Mouse (Mus musculus) liver, postnatal 0 days (tissue): ENCODE measurements around the gene Smarca4. TPM values are rescaled to one million over a fixed set of nuclear protein-coding genes. Genes with fewer than 3 reads are reported as not detected.

Source experiments
- ATAC-seq: fragments of 200-750 bp; cut with Nextera tagmentation; 2 replicates; pipeline ENCODE4 v1.8.0; 2017; ENCODE audit warnings: mild to moderate bottlenecking, moderate library complexity
- DNase-seq: peaks from one replicate; pipeline ENCODE4 v3.0.0-alpha.2; 2016
- H3K27ac ChIP-seq: fragments of 300-500 bp; sonication (generic); 2 replicates; pipeline ENCODE4 v1.5.1; 2014; ENCODE audit warnings: antibody characterized with exemption, moderate library complexity, mild to moderate bottlenecking, low read depth
- H3K27me3 ChIP-seq: fragments of 300-500 bp; sonication (generic); 2 replicates; pipeline ENCODE4 v1.6.1; 2014; ENCODE audit warnings: low read length, control low read depth, mixed read lengths; ENCODE audit not compliant: insufficient read depth
- H3K36me3 ChIP-seq: fragments of 300-500 bp; sonication (generic); replicated peaks from 2 replicates; pipeline ENCODE4 v1.6.1; 2014; ENCODE audit warnings: mild to moderate bottlenecking, control low read depth, low read length, moderate library complexity, mixed read lengths; ENCODE audit not compliant: insufficient read depth
- H3K4me1 ChIP-seq: fragments of 300-500 bp; sonication (generic); 2 replicates; pipeline ENCODE4 v1.6.1; 2014; ENCODE audit warnings: antibody characterized with exemption, mild to moderate bottlenecking, control low read depth; ENCODE audit not compliant: insufficient read depth
- H3K4me2 ChIP-seq: fragments of 300-500 bp; sonication (generic); 2 replicates; pipeline ENCODE4 v1.6.1; 2014; ENCODE audit warnings: low read depth, mild to moderate bottlenecking, low read length, moderate library complexity, mixed read lengths
- H3K4me3 ChIP-seq: fragments of 300-500 bp; sonication (generic); 2 replicates; pipeline ENCODE4 v1.5.1; 2014; ENCODE audit warnings: low read depth, low read length
- H3K9ac ChIP-seq: fragments of 300-500 bp; sonication (generic); replicated peaks from 2 replicates; pipeline ENCODE4 v1.6.1; 2014; ENCODE audit warnings: mild to moderate bottlenecking, moderate library complexity
- H3K9me3 ChIP-seq: fragments of 300-500 bp; sonication (generic); 2 replicates; pipeline ENCODE4 v1.6.1; 2016; ENCODE audit warnings: mild to moderate bottlenecking, control low read depth, low read length, mixed read lengths
- CTCF ChIP-seq: sonication (generic); IDR thresholded peaks from 2 replicates; pipeline ENCODE4 v1.5.1; 2016; ENCODE audit warnings: antibody characterized with exemption, low read depth
- EP300 ChIP-seq: IDR thresholded peaks from 2 replicates; pipeline ENCODE4 v1.6.1; 2016; ENCODE audit warnings: antibody characterized with exemption, low read depth, mild to moderate bottlenecking
- WGBS: fragments of 180-500 bp; shearing (Covaris S2); extraction: QIAGEN DNeasy Blood & Tissue Kit; methylation state at CpG from one replicate; pipeline ENCODE4 v1.1.7; 2014; ENCODE audit not compliant: insufficient replicate concordance; 5-methylcytosine and 5-hydroxymethylcytosine counted together
- polyA plus RNA-seq: library from polyadenylated mRNA; unstranded; fragments of >200 nt; fragmentation: Nextera tagmentation; extraction: Ambion mirVana; gene quantifications from 2 replicates; pipeline ENCODE4 v1.2.1, GENCODE M21; 2015

Smarca4 gene
- polyA plus RNA-seq, 1 experiment from 2014 or later, result 14.3 TPM

GRCm38 (mm10) chr9:21598198-21598597 lies 17.8 kb upstream of the Smarca4 start:
- DNase-seq, result no peak
- Histone ChIP-seq H3K27ac (no peak overlapping the region), H3K9ac (no peak overlapping the region), H3K4me2 (no peak overlapping the region), H3K4me1 (peaks cover 16% of the 10 kb centered on the region), H3K36me3 (peaks cover 2% of the 10 kb centered on the region; the same call in 1 of the 2 replicates), H3K4me3 (no peak overlapping the region), H3K9me3 (no peaks in the 10 kb centered on the region), H3K27me3 (no peaks in the 10 kb centered on the region)
- ATAC-seq, result no peak
- 31% methylated on average over 2 of the region's 2 CpGs for WGBS
- TF ChIP-seq CTCF, result peak; percentile 57
- no peak for TF ChIP-seq EP300

- Histone ChIP-seq H3K4me3 (no peak overlapping the region), H3K4me2 (no peak overlapping the region), H3K9ac (no peak overlapping the region), H3K4me1 (peaks cover 4% of the 10 kb centered on the region), H3K27ac (no peak overlapping the region), H3K9me3 (no peaks in the 10 kb centered on the region), H3K36me3 (peaks cover 2% of the 10 kb centered on the region; the same call in 1 of the 2 replicates), H3K27me3 (no peaks in the 10 kb centered on the region)
- 51% methylated on average over 3 of the region's 3 CpGs for WGBS
- DNase-seq (no peak), ATAC-seq (0 out of 2 replicates have a peak, but pooled peaks have one; percentile 12)
- TF ChIP-seq CTCF, result no peak
- no peak for TF ChIP-seq EP300
Measured at GRCm38 (mm10) chr9:21600186-21600585, 15.8 kb upstream of the Smarca4 start.

- Histone ChIP-seq H3K27me3 (no peaks in the 10 kb centered on the region), H3K36me3 (0 out of 2 replicates have a peak, but pooled peaks cover 2% of the 10 kb centered on the region), H3K27ac (no peak overlapping the region), H3K4me2 (no peak overlapping the region), H3K4me1 (peaks cover 4% of the 10 kb centered on the region), H3K9me3 (no peaks in the 10 kb centered on the region), H3K4me3 (no peak overlapping the region), H3K9ac (no peak overlapping the region)
- WGBS, result 63% methylated on average over 2 of the region's 2 CpGs
- no peak for DNase-seq
- ATAC-seq, result no peak
- TF ChIP-seq EP300, result no peak
- no peak for TF ChIP-seq CTCF
Measured at GRCm38 (mm10) chr9:21601073-21601472, 14.9 kb upstream of the Smarca4 start.

- no peak overlapping the region for H3K27ac ChIP-seq
- H3K36me3 ChIP-seq, result 0 out of 2 replicates have a peak, but pooled peaks cover 2% of the 10 kb centered on the region
- ATAC-seq (peak; percentile 76), DNase-seq (peak; percentile 77)
- H3K9ac ChIP-seq, result no peak overlapping the region
- H3K4me3 ChIP-seq, result no peak overlapping the region
- H3K27me3 ChIP-seq, result no peaks in the 10 kb centered on the region
- no peak overlapping the region for H3K4me2 ChIP-seq
- WGBS, result 47% methylated on average over 10 of the region's 10 CpGs
- peak; percentile 96 for TF ChIP-seq CTCF
- no peak for TF ChIP-seq EP300
- H3K4me1 ChIP-seq, result peaks cover 4% of the 10 kb centered on the region
- H3K9me3 ChIP-seq, result no peaks in the 10 kb centered on the region
Measured at GRCm38 (mm10) chr9:21601722-21602399, 14.1 kb upstream of the Smarca4 start.

- H3K4me3 ChIP-seq, result no peak overlapping the region
- 78% methylated on average over 5 of the region's 5 CpGs for WGBS
- H3K4me1 ChIP-seq, result peaks cover 4% of the 10 kb centered on the region
- TF ChIP-seq CTCF (0 out of 2 replicates have a peak, but pooled peaks have one; percentile 15), EP300 (no peak)
- ATAC-seq, result no peak
- no peaks in the 10 kb centered on the region for H3K36me3 ChIP-seq
- no peak for DNase-seq
- H3K27me3 ChIP-seq, result no peaks in the 10 kb centered on the region
- H3K9me3 ChIP-seq, result no peaks in the 10 kb centered on the region
- no peak overlapping the region for H3K9ac ChIP-seq
- no peak overlapping the region for H3K27ac ChIP-seq
- H3K4me2 ChIP-seq, result no peak overlapping the region
Measured at GRCm38 (mm10) chr9:21604119-21604518, 11.8 kb upstream of the Smarca4 start.

- no peak for TF ChIP-seq EP300
- TF ChIP-seq CTCF, result no peak
- Histone ChIP-seq H3K9ac (no peak overlapping the region), H3K27ac (no peak overlapping the region), H3K4me3 (no peak overlapping the region), H3K27me3 (no peaks in the 10 kb centered on the region), H3K4me2 (no peak overlapping the region), H3K36me3 (no peaks in the 10 kb centered on the region), H3K9me3 (no peaks in the 10 kb centered on the region), H3K4me1 (peaks cover 9% of the 10 kb centered on the region)
- 82% methylated on average over 5 of the region's 5 CpGs for WGBS
- no peak for ATAC-seq
- no peak for DNase-seq
Measured at GRCm38 (mm10) chr9:21605865-21606264, 10.1 kb upstream of the Smarca4 start.
